ENCODE assay signal across 32 mouse cellular contexts in genomic region chr16:19037681-19038080, GRCm38 (mm10).
DNase-seq lines count a peak whose midpoint lies in the region; ATAC-seq and TF ChIP-seq lines count a peak whose summit lies in the region.
"Had no signal": no experiment of that assay in that cellular context is flagged by ENCODE, and none has a peak within 500 bp of the region (broad histone marks: within the 10 kb centered on the region; RNA-seq: fewer than 3 reads in every experiment).

No protein-coding gene starts in this region.

- H3K27me3 ChIP-seq in limb, embryonic 14.5 days (ENCODE audit: control insufficient read depth, insufficient read depth, low read length): no peaks in the 10 kb centered on the region
- no peaks in the 10 kb centered on the region for H3K27me3 ChIP-seq in limb, embryonic 10.5 days (ENCODE audit: low read depth, poor library complexity, severe bottlenecking)
- no peaks in the 10 kb centered on the region for H3K27me3 ChIP-seq in E14TG2a.4 (ENCODE audit: insufficient read depth, low read length)
- H3K27me3 ChIP-seq: embryonic facial prominence, embryonic 15.5 days; heart, embryonic 12.5 days; heart, embryonic 15.5 days; hindbrain, embryonic 13.5 days; intestine, embryonic 15.5 days; Patski had no signal

- H3K9ac ChIP-seq in limb, embryonic 14.5 days (ENCODE audit: low read depth, low read length, severe bottlenecking): no peak overlapping the region
- H3K9ac ChIP-seq: embryonic facial prominence, embryonic 15.5 days; forebrain, postnatal 0 days; heart, embryonic 12.5 days; heart, embryonic 15.5 days; hindbrain, embryonic 13.5 days; intestine, embryonic 15.5 days had no signal

- no peak for ATAC-seq in limb, embryonic 14.5 days (ENCODE audit: low FRiP score, low read depth)
- ATAC-seq in megakaryocyte-erythroid progenitor cell, adult 5-6 weeks (replicated peaks; ENCODE audit: low FRiP score, low TSS enrichment, poor library complexity, severe bottlenecking): no peak
- no peak for ATAC-seq in granulocyte monocyte progenitor cell, adult 5-6 weeks (replicated peaks; ENCODE audit: poor library complexity, severe bottlenecking)
- ATAC-seq: activated CD4-positive, CD25-positive, alpha-beta regulatory T cell, adult 4 months; forebrain, embryonic 14.5 days; forebrain, postnatal 0 days; hindbrain, embryonic 16.5 days; intestine, embryonic 15.5 days; Patski had no signal

- peak; percentile 11 for DNase-seq in limb, embryonic 14.5 days (ENCODE audit: low spot score)
- DNase-seq in limb, embryonic 10.5 days (ENCODE audit: low spot score): no peak
- peak; percentile 61 for DNase-seq in R1 (ENCODE audit: low read depth, low spot score)
- DNase-seq in heart, adult 11 months: no peak
- DNase-seq: adrenal gland, adult 8-10 months; adrenal gland, postnatal 25 days; cerebellum, adult 11-12 months; cerebellum, adult 8-10 months; cerebellum, postnatal 10 days; cerebellum, postnatal 36 days; embryo, embryonic 11 days; forebrain, postnatal 0 days; gastrocnemius, adult 2 months; gastrocnemius, postnatal 36 days; heart, adult 18-20 months; heart, postnatal 10 days; heart, postnatal 36 days; kidney, adult 11 months had no signal

- H3K4me2 ChIP-seq in limb, embryonic 14.5 days (replicated peaks; ENCODE audit: low read depth, low read length, severe bottlenecking): no peak overlapping the region
- H3K4me2 ChIP-seq: embryonic facial prominence, embryonic 15.5 days; heart, embryonic 12.5 days; heart, embryonic 15.5 days; hindbrain, embryonic 13.5 days; intestine, embryonic 15.5 days had no signal

- no peaks in the 10 kb centered on the region for H3K36me3 ChIP-seq in limb, embryonic 14.5 days (ENCODE audit: control insufficient read depth, insufficient read depth, low read length)
- no peaks in the 10 kb centered on the region for H3K36me3 ChIP-seq in limb, embryonic 10.5 days
- H3K36me3 ChIP-seq in E14TG2a.4 (ENCODE audit: insufficient read depth, low read length): peaks cover 27% of the 10 kb centered on the region
- H3K36me3 ChIP-seq: embryonic facial prominence, embryonic 15.5 days; G1E; heart, embryonic 12.5 days; heart, embryonic 15.5 days; hindbrain, embryonic 10.5 days; hindbrain, embryonic 13.5 days; intestine, embryonic 15.5 days had no signal

- H3K4me3 ChIP-seq in limb, embryonic 14.5 days (replicated peaks; ENCODE audit: low read length): no peak overlapping the region
- no peak overlapping the region for H3K4me3 ChIP-seq in limb, embryonic 10.5 days
- H3K4me3 ChIP-seq in E14TG2a.4 (replicated peaks; ENCODE audit: low read length): peak overlapping the region; percentile 83
- H3K4me3 ChIP-seq: embryonic facial prominence, embryonic 15.5 days; gastrocnemius, adult 2 months; heart, embryonic 12.5 days; heart, embryonic 15.5 days; hindbrain, embryonic 10.5 days; hindbrain, embryonic 13.5 days; intestine, embryonic 15.5 days had no signal

- H3K27ac ChIP-seq in limb, embryonic 14.5 days (replicated peaks; ENCODE audit: low read depth, low read length): no peak overlapping the region
- H3K27ac ChIP-seq in limb, embryonic 10.5 days: no peak overlapping the region
- H3K27ac ChIP-seq: embryonic facial prominence, embryonic 15.5 days; gastrocnemius, adult 2 months; heart, embryonic 15.5 days; hindbrain, embryonic 10.5 days; hindbrain, embryonic 13.5 days; intestine, embryonic 15.5 days had no signal

- 59% methylated on average over 2 of the region's 2 CpGs for WGBS in limb, embryonic 14.5 days
- WGBS in limb, embryonic 10.5 days: 82% methylated on average over 2 of the region's 2 CpGs

- H3K4me1 ChIP-seq in limb, embryonic 14.5 days (ENCODE audit: control insufficient read depth, insufficient read depth, low read length): no peaks in the 10 kb centered on the region
- H3K4me1 ChIP-seq in limb, embryonic 10.5 days: no peaks in the 10 kb centered on the region
- peaks cover 9% of the 10 kb centered on the region for H3K4me1 ChIP-seq in E14TG2a.4 (replicated peaks; ENCODE audit: low read depth, low read length)
- H3K4me1 ChIP-seq: embryonic facial prominence, embryonic 15.5 days; heart, embryonic 12.5 days; heart, embryonic 15.5 days; hindbrain, embryonic 10.5 days; hindbrain, embryonic 13.5 days; intestine, embryonic 15.5 days had no signal

- TF ChIP-seq POLR2A in limb, embryonic 14.5 days (IDR thresholded peaks at IDR 0.05; ENCODE audit: borderline replicate concordance, extremely low read depth, insufficient read depth, insufficient read length): no peak

- no peak for TF ChIP-seq CTCF in E14TG2a.4 (conservative IDR thresholded peaks at IDR 0.05; ENCODE audit: low read length)

- 0 out of 2 replicates have a peak, but pooled peaks cover 4% of the 10 kb centered on the region for H3K9me3 ChIP-seq in limb, embryonic 14.5 days (ENCODE audit: control insufficient read depth, low read length)
- H3K9me3 ChIP-seq in limb, embryonic 10.5 days (replicated peaks): no peaks in the 10 kb centered on the region
- H3K9me3 ChIP-seq in E14TG2a.4 (ENCODE audit: low read length): peaks cover 33% of the 10 kb centered on the region
- H3K9me3 ChIP-seq: embryonic facial prominence, embryonic 15.5 days; G1E; heart, embryonic 15.5 days; intestine, embryonic 15.5 days had no signal

Comparison
In these comparisons a context has a peak if more than half of its experiments do, and no peak if none do; other contexts are left out.
1. DNase-seq: peak in limb, embryonic 14.5 days (single experiment) and R1 (single experiment); none in limb, embryonic 10.5 days (single experiment) and heart, adult 11 months (single experiment).